Mouse (Mus musculus): ENCODE results near the gene Col23a1. TPM values are rescaled to one million over a fixed set of nuclear protein-coding genes. Genes with fewer than 3 reads are reported as not detected.

The Col23a1 gene
- polyA plus RNA-seq, 1 experiment, result 1.5 TPM

DNA sequence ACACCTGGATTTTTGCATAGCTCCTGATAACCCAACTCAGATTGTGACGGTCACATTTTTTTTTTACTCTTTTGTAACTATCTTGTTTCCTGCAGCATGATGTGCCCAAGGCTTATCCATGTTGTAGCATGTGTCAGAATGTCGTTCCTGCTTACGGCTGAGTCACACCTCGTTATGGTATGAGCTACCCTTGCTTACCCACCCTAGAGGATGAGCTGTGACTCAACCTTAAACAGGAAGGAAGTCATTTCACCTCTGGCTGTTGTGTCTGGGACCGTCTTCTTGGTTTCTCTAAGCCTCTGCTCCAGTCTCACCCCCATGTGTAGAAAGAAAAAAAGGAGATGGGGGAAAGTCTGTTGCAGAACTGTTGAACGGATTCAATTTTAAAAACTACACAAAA, 223.3 kb downstream of the Col23a1 start:
- Histone ChIP-seq H3K27me3 (replicated peaks; ENCODE audit: control insufficient read depth, insufficient read depth, low read length) (no peaks in the 10 kb centered on the region), H3K4me1 (ENCODE audit: control insufficient read depth, insufficient read depth, low read length) (no peaks in the 10 kb centered on the region), H3K36me3 (ENCODE audit: control insufficient read depth, insufficient read depth, low read length) (no peaks in the 10 kb centered on the region), H3K4me3 (ENCODE audit: insufficient read depth, low read depth, low read length) (no peak overlapping the region), H3K27ac (ENCODE audit: insufficient read depth, low read depth, low read length) (no peak overlapping the region)
- WGBS, result 75% methylated on average over 6 of the region's 6 CpGs
- no peak for TF ChIP-seq POLR2A (IDR thresholded peaks at IDR 0.05; ENCODE audit: low read depth, low read length)
- TF ChIP-seq CTCF (conservative IDR thresholded peaks at IDR 0.05; ENCODE audit: insufficient read depth, insufficient read length, low read depth, low read length), result no peak
- no peak for DNase-seq

DNA sequence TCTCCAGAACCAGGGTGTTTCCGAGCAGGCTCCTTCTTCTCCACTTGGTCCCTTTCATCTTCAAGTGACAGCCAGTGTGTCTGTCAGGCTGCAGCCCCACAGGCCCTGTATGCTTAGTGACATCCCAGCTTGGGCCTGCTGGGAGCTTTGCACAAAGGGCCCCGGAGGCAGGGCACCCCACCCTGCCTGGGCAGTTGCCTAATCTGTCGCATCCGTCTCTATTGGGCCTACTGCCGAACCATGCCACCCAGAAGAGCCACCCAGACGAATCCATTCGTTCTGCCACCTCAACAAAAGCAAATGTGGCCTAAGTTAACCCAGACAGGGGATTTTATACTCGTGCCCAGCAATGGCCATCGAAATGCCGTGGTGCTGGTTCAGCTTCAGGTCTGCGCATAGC, 225.6 kb downstream of the Col23a1 start:
- 92% methylated on average over 11 of the region's 11 CpGs for WGBS
- no peaks in the 10 kb centered on the region for H3K4me1 ChIP-seq (ENCODE audit: control insufficient read depth, insufficient read depth, low read length)
- no peaks in the 10 kb centered on the region for H3K36me3 ChIP-seq (ENCODE audit: control insufficient read depth, insufficient read depth, low read length)
- no peak for TF ChIP-seq CTCF (conservative IDR thresholded peaks at IDR 0.05; ENCODE audit: insufficient read depth, insufficient read length, low read depth, low read length)
- TF ChIP-seq POLR2A (IDR thresholded peaks at IDR 0.05; ENCODE audit: low read depth, low read length), result no peak
- no peak overlapping the region for H3K27ac ChIP-seq (ENCODE audit: insufficient read depth, low read depth, low read length)
- H3K4me3 ChIP-seq (ENCODE audit: insufficient read depth, low read depth, low read length), result no peak overlapping the region
- no peak for DNase-seq
- H3K27me3 ChIP-seq (replicated peaks; ENCODE audit: control insufficient read depth, insufficient read depth, low read length), result no peaks in the 10 kb centered on the region

DNA sequence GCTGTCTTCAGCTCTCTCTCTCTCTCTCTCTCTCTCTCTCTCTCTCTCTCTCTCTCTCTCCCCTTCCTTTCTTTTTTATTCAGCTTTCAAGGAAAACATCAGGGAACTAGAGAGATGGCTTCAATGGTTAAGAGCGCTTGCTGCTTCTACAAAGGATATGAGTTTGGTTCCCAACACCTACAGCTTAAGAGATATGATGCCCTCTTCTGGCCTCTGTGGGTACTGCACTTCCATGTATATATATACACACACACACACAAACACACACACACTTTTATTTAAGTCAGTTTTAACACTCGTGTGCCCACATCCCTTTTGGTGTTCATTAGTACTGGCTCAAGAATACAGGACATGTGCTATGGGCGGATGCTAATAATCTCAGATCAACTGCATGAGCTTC, 228.4 kb downstream of the Col23a1 start:
- DNase-seq, result no peak
- Histone ChIP-seq H3K27me3 (replicated peaks; ENCODE audit: control insufficient read depth, insufficient read depth, low read length) (no peaks in the 10 kb centered on the region), H3K4me1 (ENCODE audit: control insufficient read depth, insufficient read depth, low read length) (no peaks in the 10 kb centered on the region), H3K27ac (ENCODE audit: insufficient read depth, low read depth, low read length) (no peak overlapping the region), H3K4me3 (ENCODE audit: insufficient read depth, low read depth, low read length) (no peak overlapping the region), H3K36me3 (ENCODE audit: control insufficient read depth, insufficient read depth, low read length) (no peaks in the 10 kb centered on the region)
- WGBS, result 97% methylated on average over 3 of the region's 3 CpGs
- TF ChIP-seq POLR2A (IDR thresholded peaks at IDR 0.05; ENCODE audit: low read depth, low read length) (no peak), CTCF (conservative IDR thresholded peaks at IDR 0.05; ENCODE audit: insufficient read depth, insufficient read length, low read depth, low read length) (no peak)

DNA sequence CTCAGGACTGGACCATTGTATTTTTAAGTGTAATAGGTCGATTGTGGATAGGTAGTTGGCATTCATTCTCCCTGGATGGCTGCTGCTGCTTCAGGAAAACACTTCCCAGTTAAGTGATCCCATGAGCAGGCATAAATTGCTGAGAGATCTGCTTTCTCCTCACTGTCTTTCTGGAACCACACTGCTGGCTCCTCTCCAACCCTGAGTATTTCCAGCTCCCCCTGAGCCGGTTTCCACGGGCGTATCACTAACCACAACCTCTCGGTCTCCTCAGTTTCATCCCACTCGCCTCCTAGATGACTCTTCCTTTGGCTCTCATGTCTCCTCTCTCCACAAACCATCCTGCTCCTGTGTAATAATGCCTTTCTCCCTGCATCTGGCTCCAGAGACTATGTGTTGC, 228.9 kb downstream of the Col23a1 start:
- no peaks in the 10 kb centered on the region for H3K36me3 ChIP-seq (ENCODE audit: control insufficient read depth, insufficient read depth, low read length)
- no peaks in the 10 kb centered on the region for H3K4me1 ChIP-seq (ENCODE audit: control insufficient read depth, insufficient read depth, low read length)
- no peak for DNase-seq
- H3K27ac ChIP-seq (ENCODE audit: insufficient read depth, low read depth, low read length), result no peak overlapping the region
- WGBS, result 68% methylated on average over 6 of the region's 6 CpGs
- TF ChIP-seq POLR2A (IDR thresholded peaks at IDR 0.05; ENCODE audit: low read depth, low read length) (no peak), CTCF (conservative IDR thresholded peaks at IDR 0.05; ENCODE audit: insufficient read depth, insufficient read length, low read depth, low read length) (no peak)
- H3K4me3 ChIP-seq (ENCODE audit: insufficient read depth, low read depth, low read length), result no peak overlapping the region
- H3K27me3 ChIP-seq (replicated peaks; ENCODE audit: control insufficient read depth, insufficient read depth, low read length), result no peaks in the 10 kb centered on the region

DNA sequence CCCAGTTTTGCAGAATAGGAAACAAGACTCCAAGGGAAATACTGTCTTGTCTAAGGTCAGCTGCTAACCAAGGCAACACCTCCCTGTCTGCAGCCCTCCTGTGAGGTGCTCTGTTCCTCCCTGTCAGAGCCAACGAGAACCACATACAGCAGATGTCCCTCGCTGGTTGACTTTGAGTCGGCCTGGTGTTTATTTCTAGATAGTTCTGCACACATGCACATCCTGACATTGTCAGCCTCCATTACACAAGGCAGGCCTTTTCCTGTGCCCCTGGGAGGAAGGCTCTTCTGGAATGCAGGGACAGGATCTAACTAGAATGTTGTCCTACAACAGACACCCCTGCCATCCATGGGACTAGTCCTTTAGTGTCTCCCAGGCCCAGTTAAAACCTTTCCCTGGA, 231.7 kb downstream of the Col23a1 start:
- no peak for DNase-seq
- Histone ChIP-seq H3K4me3 (ENCODE audit: insufficient read depth, low read depth, low read length) (no peak overlapping the region), H3K27ac (ENCODE audit: insufficient read depth, low read depth, low read length) (no peak overlapping the region), H3K36me3 (ENCODE audit: control insufficient read depth, insufficient read depth, low read length) (no peaks in the 10 kb centered on the region), H3K4me1 (ENCODE audit: control insufficient read depth, insufficient read depth, low read length) (no peaks in the 10 kb centered on the region), H3K27me3 (replicated peaks; ENCODE audit: control insufficient read depth, insufficient read depth, low read length) (no peaks in the 10 kb centered on the region)
- WGBS, result 44% methylated on average over 3 of the region's 3 CpGs
- no peak for TF ChIP-seq CTCF (conservative IDR thresholded peaks at IDR 0.05; ENCODE audit: insufficient read depth, insufficient read length, low read depth, low read length)
- TF ChIP-seq POLR2A (IDR thresholded peaks at IDR 0.05; ENCODE audit: low read depth, low read length), result no peak

DNA sequence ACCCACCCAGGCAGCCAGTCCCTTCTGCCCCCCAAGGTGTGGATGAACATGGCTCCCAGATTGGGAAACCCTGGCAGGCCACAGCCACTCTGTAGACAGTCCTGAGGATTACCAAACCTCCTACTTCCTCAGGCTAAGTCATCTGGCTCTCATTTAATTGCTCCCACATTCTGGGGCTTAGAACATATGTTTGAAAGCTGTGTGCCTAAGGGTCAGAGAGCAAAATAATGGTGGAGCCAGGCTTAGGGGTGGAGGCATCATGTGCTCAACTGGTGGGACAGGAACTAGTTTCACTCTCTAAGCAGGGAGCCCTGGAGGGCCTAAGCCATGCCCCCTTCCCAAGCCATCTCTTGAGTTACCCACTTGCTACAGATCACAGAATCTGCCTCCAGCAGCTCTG, 233.5 kb downstream of the Col23a1 start:
- TF ChIP-seq POLR2A (IDR thresholded peaks at IDR 0.05; ENCODE audit: low read depth, low read length), result no peak
- no peak for TF ChIP-seq CTCF (conservative IDR thresholded peaks at IDR 0.05; ENCODE audit: insufficient read depth, insufficient read length, low read depth, low read length)

DNA sequence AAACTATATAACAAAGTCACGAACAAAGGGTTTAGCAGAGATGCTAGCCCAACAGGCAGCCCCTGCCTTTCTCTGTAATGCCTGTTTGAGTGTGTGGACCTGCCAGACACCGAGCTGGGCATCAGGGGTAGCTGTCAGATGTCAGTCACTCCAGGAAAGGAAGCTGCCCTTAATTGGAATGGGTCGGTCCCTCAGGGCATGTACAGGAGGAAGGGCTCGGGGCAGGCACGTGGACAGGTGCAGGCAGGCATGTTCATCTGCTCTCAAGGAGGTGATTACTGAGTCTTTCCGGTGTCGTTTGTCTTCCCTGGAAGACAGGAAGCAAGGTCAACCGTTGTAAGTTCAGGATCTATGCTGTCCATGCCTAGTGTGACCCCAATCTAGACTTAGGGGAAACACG, 233.9 kb downstream of the Col23a1 start:
- DNase-seq, result no peak
- Histone ChIP-seq H3K36me3 (ENCODE audit: control insufficient read depth, insufficient read depth, low read length) (no peaks in the 10 kb centered on the region), H3K27me3 (replicated peaks; ENCODE audit: control insufficient read depth, insufficient read depth, low read length) (no peaks in the 10 kb centered on the region), H3K4me1 (ENCODE audit: control insufficient read depth, insufficient read depth, low read length) (no peaks in the 10 kb centered on the region), H3K4me3 (ENCODE audit: insufficient read depth, low read depth, low read length) (no peak overlapping the region), H3K27ac (ENCODE audit: insufficient read depth, low read depth, low read length) (no peak overlapping the region)
- 63% methylated on average over 9 of the region's 9 CpGs for WGBS
- TF ChIP-seq POLR2A (IDR thresholded peaks at IDR 0.05; ENCODE audit: low read depth, low read length) (no peak), CTCF (conservative IDR thresholded peaks at IDR 0.05; ENCODE audit: insufficient read depth, insufficient read length, low read depth, low read length) (no peak)

More for the DNA sequence above, 233.5 kb downstream of the Col23a1 start:
- Histone ChIP-seq H3K27me3 (replicated peaks; ENCODE audit: control insufficient read depth, insufficient read depth, low read length) (no peaks in the 10 kb centered on the region), H3K36me3 (ENCODE audit: control insufficient read depth, insufficient read depth, low read length) (no peaks in the 10 kb centered on the region), H3K4me3 (ENCODE audit: insufficient read depth, low read depth, low read length) (no peak overlapping the region), H3K4me1 (ENCODE audit: control insufficient read depth, insufficient read depth, low read length) (no peaks in the 10 kb centered on the region), H3K27ac (ENCODE audit: insufficient read depth, low read depth, low read length) (no peak overlapping the region)
- no peak for DNase-seq

Measured in kidney, adult 2 months (tissue).